Mouse (Mus musculus) forebrain, embryonic 16.5 days (tissue): Measurements from ENCODE around the gene Zfp239. TPM values are rescaled to one million over a fixed set of nuclear protein-coding genes. Genes with fewer than 3 reads are reported as not detected.
"Not testable (repeated sequence)": the region's sequence is repeated elsewhere in the genome, so short reads cannot be mapped to it uniquely, and the experiment has no call there.

Experiments used
- ATAC-seq: fragments of 200-750 bp; cut with Nextera tagmentation; 2 replicates; pipeline ENCODE4 v1.8.0; 2017; ENCODE audit warnings: mild to moderate bottlenecking, moderate library complexity
- H3K27ac ChIP-seq: fragments of 300-500 bp; sonication (generic); 2 replicates; pipeline ENCODE4 v1.5.1; 2014; ENCODE audit warnings: low read length, control low read depth
- H3K27me3 ChIP-seq: fragments of 300-500 bp; sonication (generic); replicated peaks from 2 replicates; pipeline ENCODE4 v1.6.1; 2014; ENCODE audit warnings: low read length; ENCODE audit not compliant: control insufficient read depth, insufficient read depth
- H3K36me3 ChIP-seq: fragments of 300-500 bp; sonication (generic); 2 replicates; pipeline ENCODE4 v1.6.1; 2014; ENCODE audit not compliant: control insufficient read depth, insufficient read depth
- H3K4me1 ChIP-seq: fragments of 300-500 bp; sonication (generic); replicated peaks from 2 replicates; pipeline ENCODE4 v1.6.1; 2014; ENCODE audit warnings: low read length; ENCODE audit not compliant: control insufficient read depth, insufficient read depth
- H3K4me2 ChIP-seq: fragments of 300-500 bp; sonication (generic); 2 replicates; pipeline ENCODE4 v1.6.1; 2014; ENCODE audit warnings: mild to moderate bottlenecking, low read length, control low read depth
- H3K4me3 ChIP-seq: fragments of 300-500 bp; sonication (generic); replicated peaks from 2 replicates; pipeline ENCODE4 v1.5.1; 2014; ENCODE audit warnings: mild to moderate bottlenecking, low read length, control low read depth
- H3K9ac ChIP-seq: fragments of 300-500 bp; sonication (generic); replicated peaks from 2 replicates; pipeline ENCODE4 v1.6.1; 2014; ENCODE audit warnings: low read depth, low read length, control low read depth
- H3K9me3 ChIP-seq: fragments of 300-500 bp; sonication (generic); 2 replicates; pipeline ENCODE4 v1.6.1; 2016; ENCODE audit warnings: low read length; ENCODE audit not compliant: control insufficient read depth
- WGBS: fragments of 180-500 bp; shearing (Covaris S2); extraction: QIAGEN DNeasy Blood & Tissue Kit; methylation state at CpG from one replicate; pipeline ENCODE4 v1.1.7; 2014; 5-methylcytosine and 5-hydroxymethylcytosine counted together
- polyA plus RNA-seq: library from polyadenylated mRNA; unstranded; fragments of >200 nt; fragmentation: Nextera tagmentation; extraction: Ambion mirVana; gene quantifications from 2 replicates; pipeline ENCODE4 v1.2.1, GENCODE M21; 2015

The Zfp239 gene
- polyA plus RNA-seq, 1 experiment from 2014 or later: 18.0 TPM

- H3K4me3 ChIP-seq, H3K27ac ChIP-seq, H3K9ac ChIP-seq, H3K9me3 ChIP-seq, ATAC-seq, H3K4me2 ChIP-seq, H3K27me3 ChIP-seq: not testable (repeated sequence)
- peaks cover 60% of the 10 kb centered on the region for H3K36me3 ChIP-seq
- H3K4me1 ChIP-seq: peaks cover 14% of the 10 kb centered on the region
- 97% methylated on average over 4 of the region's 4 CpGs for WGBS
Observed at GRCm38 (mm10) chr6:117846671-117847070, 15.2 kb upstream of the Zfp239 start.

- Histone ChIP-seq H3K4me1 (peaks cover 3% of the 10 kb centered on the region), H3K27me3 (no peaks in the 10 kb centered on the region), H3K9me3 (no peaks in the 10 kb centered on the region), H3K4me2 (no peak overlapping the region), H3K9ac (no peak overlapping the region), H3K36me3 (peaks cover 60% of the 10 kb centered on the region), H3K4me3 (no peak overlapping the region), H3K27ac (no peak overlapping the region)
- no peak for ATAC-seq
- WGBS: 96% methylated on average over 2 of the region's 2 CpGs
Observed at GRCm38 (mm10) chr6:117847772-117848171, 14.1 kb upstream of the Zfp239 start.

GRCm38 (mm10) chr6:117848577-117848976 is 13.3 kb upstream of the Zfp239 start:
- ATAC-seq: no peak

GRCm38 (mm10) chr6:117851747-117852146 is 10.2 kb upstream of the Zfp239 start:
- H3K4me2 ChIP-seq: no peak overlapping the region
- no peaks in the 10 kb centered on the region for H3K27me3 ChIP-seq
- no peak overlapping the region for H3K4me3 ChIP-seq
- no peaks in the 10 kb centered on the region for H3K4me1 ChIP-seq
- H3K9ac ChIP-seq: no peak overlapping the region
- H3K9me3 ChIP-seq: no peaks in the 10 kb centered on the region
- WGBS: 68% methylated on average over 2 of the region's 2 CpGs
- H3K27ac ChIP-seq: no peak overlapping the region
- no peak for ATAC-seq
- peaks cover 22% of the 10 kb centered on the region for H3K36me3 ChIP-seq

More at GRCm38 (mm10) chr6:117848577-117848976, 13.3 kb upstream of the Zfp239 start:
- no peak overlapping the region for H3K9ac ChIP-seq
- 0 out of 2 replicates have a peak, but pooled peaks cover 3% of the 10 kb centered on the region for H3K4me1 ChIP-seq
- H3K27me3 ChIP-seq: no peaks in the 10 kb centered on the region
- H3K27ac ChIP-seq: no peak overlapping the region
- no peaks in the 10 kb centered on the region for H3K9me3 ChIP-seq
- no peak overlapping the region for H3K4me2 ChIP-seq
- H3K4me3 ChIP-seq: no peak overlapping the region
- WGBS: 96% methylated on average over 5 of the region's 5 CpGs
- H3K36me3 ChIP-seq: peaks cover 53% of the 10 kb centered on the region

GRCm38 (mm10) chr6:117857990-117858389 is 3.9 kb upstream of the Zfp239 start:
- WGBS: 87% methylated on average over 1 of the region's 1 CpGs

GRCm38 (mm10) chr6:117862465-117862864 is 565 bp downstream of the Zfp239 start:
- no peak overlapping the region; the same call in 1 of the 2 replicates for H3K4me3 ChIP-seq
- peak; percentile 11 for ATAC-seq
- WGBS: 78% methylated on average over 8 of the region's 8 CpGs

More at GRCm38 (mm10) chr6:117857990-117858389, 3.9 kb upstream of the Zfp239 start:
- Histone ChIP-seq H3K9ac (no peak overlapping the region), H3K36me3 (no peaks in the 10 kb centered on the region), H3K4me2 (no peak overlapping the region), H3K4me3 (no peak overlapping the region), H3K27me3 (no peaks in the 10 kb centered on the region), H3K27ac (no peak overlapping the region), H3K9me3 (no peaks in the 10 kb centered on the region), H3K4me1 (no peaks in the 10 kb centered on the region)
- no peak for ATAC-seq

GRCm38 (mm10) chr6:117862899-117863620 is 1.2 kb downstream of the Zfp239 start:
- Histone ChIP-seq H3K36me3 (no peaks in the 10 kb centered on the region), H3K4me2 (peak overlapping the region; percentile 98), H3K9me3 (no peaks in the 10 kb centered on the region), H3K27me3 (no peaks in the 10 kb centered on the region), H3K4me1 (peaks cover 7% of the 10 kb centered on the region), H3K27ac (no peak overlapping the region), H3K4me3 (peak overlapping the region; percentile 95), H3K9ac (peak overlapping the region; percentile 88)
- 2% methylated on average over 26 of the region's 26 CpGs for WGBS
- ATAC-seq: peak; percentile 96

More at GRCm38 (mm10) chr6:117862465-117862864, 565 bp downstream of the Zfp239 start:
- H3K4me1 ChIP-seq: peaks cover 7% of the 10 kb centered on the region
- H3K9ac ChIP-seq: no peak overlapping the region
- no peaks in the 10 kb centered on the region for H3K36me3 ChIP-seq
- no peaks in the 10 kb centered on the region for H3K9me3 ChIP-seq
- H3K4me2 ChIP-seq: peak overlapping the region; percentile 98
- no peaks in the 10 kb centered on the region for H3K27me3 ChIP-seq
- no peak overlapping the region for H3K27ac ChIP-seq

GRCm38 (mm10) chr6:117863751-117864150 is 1.9 kb downstream of the Zfp239 start:
- WGBS: 94% methylated on average over 8 of the region's 8 CpGs
- no peaks in the 10 kb centered on the region for H3K36me3 ChIP-seq
- no peak overlapping the region for H3K27ac ChIP-seq
- no peaks in the 10 kb centered on the region for H3K9me3 ChIP-seq
- H3K4me2 ChIP-seq: peak overlapping the region; percentile 98
- H3K4me1 ChIP-seq: peaks cover 7% of the 10 kb centered on the region
- no peak for ATAC-seq
- H3K27me3 ChIP-seq: no peaks in the 10 kb centered on the region
- no peak overlapping the region; the same call in 1 of the 2 replicates for H3K9ac ChIP-seq
- peak overlapping the region; percentile 95 for H3K4me3 ChIP-seq

GRCm38 (mm10) chr6:117868187-117868586 is 6.3 kb downstream of the Zfp239 start:
- no peak overlapping the region for H3K4me3 ChIP-seq
- no peak for ATAC-seq
- 93% methylated on average over 8 of the region's 8 CpGs for WGBS
- no peak overlapping the region for H3K4me2 ChIP-seq
- H3K9me3 ChIP-seq: no peaks in the 10 kb centered on the region
- no peak overlapping the region for H3K27ac ChIP-seq
- peaks cover 7% of the 10 kb centered on the region for H3K4me1 ChIP-seq
- no peaks in the 10 kb centered on the region for H3K36me3 ChIP-seq
- no peak overlapping the region for H3K9ac ChIP-seq
- no peaks in the 10 kb centered on the region for H3K27me3 ChIP-seq
